Mouse (Mus musculus): ENCODE measurements around the gene Antxr2.

Gene Antxr2

DNA sequence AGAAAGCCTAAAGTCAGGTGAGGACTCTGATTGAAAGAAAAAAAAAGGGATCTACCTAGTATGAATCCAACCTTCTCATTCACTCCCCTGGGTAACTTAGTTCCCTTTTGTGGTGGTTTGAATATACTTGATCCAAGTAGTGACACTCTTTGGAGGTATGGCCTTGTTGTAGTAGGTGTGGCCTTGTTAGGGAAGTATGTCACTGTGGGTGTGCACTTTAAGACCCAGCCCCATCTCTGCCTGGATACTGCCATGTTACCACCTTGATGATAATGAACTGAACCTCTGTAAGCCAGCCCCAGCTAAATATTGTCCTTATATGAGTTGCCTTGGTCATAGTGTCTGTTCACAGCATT lies 190.9 kb downstream of the Antxr2 start:
- no peak for DNase-seq (ENCODE audit: extremely low read depth, low read depth, low spot score)

DNA sequence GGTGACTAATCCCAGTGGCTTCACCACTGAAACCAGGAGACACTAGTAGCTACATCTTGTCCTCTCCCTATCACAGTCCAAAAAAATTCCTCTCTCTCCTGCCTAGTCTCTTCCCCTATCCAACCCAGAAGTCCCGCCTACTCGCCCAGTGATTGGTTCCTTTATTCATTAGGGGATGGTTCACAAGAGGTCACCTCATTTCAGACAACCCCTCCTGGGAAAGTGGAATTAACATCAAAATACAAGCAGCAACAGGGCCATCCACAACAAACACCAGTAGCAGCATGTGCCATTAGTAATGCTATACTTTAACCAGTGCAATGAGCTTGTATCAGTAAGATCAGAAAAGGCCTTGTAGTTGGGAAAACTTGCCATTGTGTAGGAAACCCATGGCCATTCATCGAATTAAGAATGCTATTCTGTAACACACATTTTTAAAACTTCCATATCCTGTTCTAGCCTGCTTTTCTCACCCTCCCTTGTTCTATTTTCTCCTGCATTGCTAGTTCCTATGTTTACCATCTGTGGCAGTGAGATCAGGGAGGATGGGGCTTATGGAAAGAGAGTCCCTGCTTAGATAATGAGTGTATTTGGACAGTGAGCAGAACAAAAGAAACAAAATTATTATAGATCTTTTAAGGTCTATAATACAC lies 191.4 kb downstream of the Antxr2 start:
- DNase-seq (ENCODE audit: extremely low read depth, low read depth, low spot score), result no peak

DNA sequence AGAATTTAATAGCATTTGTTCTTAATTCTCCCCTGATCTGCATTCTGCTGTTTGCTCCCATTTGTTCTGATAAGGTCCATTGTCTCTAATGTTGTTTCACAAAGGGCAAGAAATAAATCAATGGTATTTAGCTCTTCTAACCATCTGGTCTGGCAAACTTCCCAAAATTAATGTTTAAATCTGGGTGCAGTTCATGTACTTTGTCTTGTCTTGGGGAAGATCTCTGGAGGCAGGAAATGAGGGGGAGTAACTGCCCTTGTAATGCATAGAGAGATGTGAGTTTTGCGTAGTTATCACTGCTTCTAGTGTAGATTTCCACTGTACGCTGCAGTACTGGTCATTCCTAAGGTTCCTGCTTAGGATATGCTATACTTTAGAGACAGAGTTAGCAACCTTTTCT lies 193.5 kb downstream of the Antxr2 start:
- no peak for DNase-seq (ENCODE audit: extremely low read depth, low read depth, low spot score)

DNA sequence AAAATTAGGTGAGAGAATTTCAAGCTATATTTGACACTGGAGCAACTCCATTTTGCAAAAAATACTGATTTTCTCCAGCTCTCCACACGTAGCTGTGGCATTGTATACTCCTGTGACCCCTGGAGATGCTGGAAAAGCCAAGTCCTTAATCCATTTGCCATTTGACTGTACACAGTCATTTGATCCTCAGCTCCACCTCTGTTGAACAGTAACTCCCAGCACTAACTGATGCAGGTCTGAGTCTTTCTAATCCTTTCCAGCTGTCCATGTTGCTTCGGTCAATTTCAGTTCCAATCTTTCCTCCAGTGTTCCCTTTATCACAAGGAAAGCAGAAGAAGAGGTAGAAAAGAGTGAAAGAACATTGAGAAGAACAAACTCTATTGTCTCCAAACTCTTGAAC lies 195.4 kb downstream of the Antxr2 start:
- DNase-seq (ENCODE audit: extremely low read depth, low read depth, low spot score), result no peak

DNA sequence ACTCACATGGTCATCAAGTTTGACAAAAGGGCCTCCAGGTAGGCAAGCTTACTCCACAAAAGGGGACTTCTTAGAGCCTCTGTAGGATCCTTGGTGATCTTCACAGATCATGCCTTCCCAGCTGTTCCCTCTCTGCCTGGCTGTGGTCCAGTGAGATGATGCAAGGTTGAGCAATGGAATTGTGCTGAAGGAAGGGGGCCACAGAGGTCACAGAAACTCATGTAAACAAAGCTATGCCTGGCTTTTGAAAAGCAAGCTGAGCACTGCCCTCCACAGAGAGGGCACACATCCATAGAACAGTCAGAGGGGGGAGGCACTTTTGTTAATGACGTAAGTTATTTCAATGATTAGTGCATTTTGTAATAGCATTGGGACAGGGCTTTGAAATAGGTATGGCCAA lies 196.1 kb downstream of the Antxr2 start:
- DNase-seq (ENCODE audit: extremely low read depth, low read depth, low spot score), result no peak

Measured in fat pad, adult 2 months (tissue).